Mouse (Mus musculus) kidney, adult 2 months (tissue): ENCODE data around the gene Paqr4.

Experiments used
- CTCF ChIP-seq: fragments of 200-500 bp; conservative IDR thresholded peaks from 2 replicates; pipeline ENCODE4 v1.5.1; 2011; ENCODE audit warnings: low read depth, mild to moderate bottlenecking, control low read depth, low read length, moderate library complexity, mixed read lengths; ENCODE audit not compliant: insufficient read depth, insufficient read length
- POLR2A ChIP-seq: fragments of 200-500 bp; IDR thresholded peaks from one replicate; pipeline ENCODE4 v1.6.1; 2011; ENCODE audit warnings: low read depth, low read length, control low read depth

DNA sequence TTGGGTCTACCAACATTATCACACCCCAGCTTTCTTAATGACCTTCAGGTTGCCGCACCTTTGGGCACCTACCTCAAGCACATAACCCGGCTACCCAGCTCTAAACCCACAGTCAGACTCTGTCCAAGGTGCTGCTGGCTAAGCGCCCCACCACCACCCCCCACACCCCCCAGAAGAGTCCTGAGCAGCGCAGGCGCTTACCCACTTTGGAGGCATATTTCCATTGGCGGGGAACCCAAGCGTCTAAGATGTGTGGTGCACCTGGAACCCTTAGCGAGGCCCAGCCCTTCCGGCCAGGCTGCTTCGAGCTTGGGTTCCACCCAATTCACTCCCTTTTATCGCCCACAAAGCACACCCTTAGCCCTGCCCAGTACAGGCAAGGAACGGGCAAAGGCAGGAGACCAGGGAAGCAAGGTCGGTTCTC, at the start of gene Paqr4:
- no peak for TF ChIP-seq CTCF
- no peak for TF ChIP-seq POLR2A
